Mouse (Mus musculus): ENCODE data around the gene Cd81. TPM values are rescaled to one million over a fixed set of nuclear protein-coding genes. Genes with fewer than 3 reads are reported as not detected.

Gene Cd81
- polyA plus RNA-seq, 1 experiment from 2014 or later = 576 TPM

- no peak overlapping the region for H3K27ac ChIP-seq (replicated peaks)
- no peak overlapping the region for H3K9ac ChIP-seq
- no peaks in the 10 kb centered on the region for H3K4me1 ChIP-seq
- H3K36me3 ChIP-seq = 0 out of 2 replicates have a peak, but pooled peaks cover 4% of the 10 kb centered on the region
- no peaks in the 10 kb centered on the region for H3K9me3 ChIP-seq (replicated peaks)
- H3K4me2 ChIP-seq (replicated peaks) = no peak overlapping the region
- ATAC-seq (ENCODE audit: insufficient number of reproducible peaks, low FRiP score, low TSS enrichment, low read depth) = no peak
- WGBS = 96% methylated on average over 3 of the region's 3 CpGs
- no peak overlapping the region for H3K4me3 ChIP-seq (replicated peaks)
- no peaks in the 10 kb centered on the region for H3K27me3 ChIP-seq
Observed at GRCm38 (mm10) chr7:143040561-143040960, 12.0 kb upstream of the Cd81 start.

- WGBS = 76% methylated on average over 3 of the region's 3 CpGs
- H3K4me2 ChIP-seq (replicated peaks) = no peak overlapping the region
- ATAC-seq (ENCODE audit: insufficient number of reproducible peaks, low FRiP score, low TSS enrichment, low read depth) = no peak
Observed at GRCm38 (mm10) chr7:143041138-143041822, 11.3 kb upstream of the Cd81 start.

GRCm38 (mm10) chr7:143042089-143042488 is 10.4 kb upstream of the Cd81 start:
- Histone ChIP-seq H3K36me3 (0 out of 2 replicates have a peak, but pooled peaks cover 4% of the 10 kb centered on the region), H3K27ac (replicated peaks) (no peak overlapping the region)
- no peak; the same call in 1 of the 2 replicates for ATAC-seq (ENCODE audit: insufficient number of reproducible peaks, low FRiP score, low TSS enrichment, low read depth)

More at GRCm38 (mm10) chr7:143041138-143041822, 11.3 kb upstream of the Cd81 start:
- Histone ChIP-seq H3K4me3 (replicated peaks) (no peak overlapping the region), H3K4me1 (no peaks in the 10 kb centered on the region), H3K36me3 (0 out of 2 replicates have a peak, but pooled peaks cover 4% of the 10 kb centered on the region), H3K27ac (replicated peaks) (no peak overlapping the region), H3K9me3 (replicated peaks) (no peaks in the 10 kb centered on the region), H3K27me3 (no peaks in the 10 kb centered on the region), H3K9ac (no peak overlapping the region)

GRCm38 (mm10) chr7:143042897-143043300 is 9.6 kb upstream of the Cd81 start:
- no peaks in the 10 kb centered on the region for H3K36me3 ChIP-seq
- no peak overlapping the region for H3K27ac ChIP-seq (replicated peaks)
- H3K9ac ChIP-seq = no peak overlapping the region
- no peak overlapping the region for H3K4me2 ChIP-seq (replicated peaks)
- ATAC-seq (ENCODE audit: insufficient number of reproducible peaks, low FRiP score, low TSS enrichment, low read depth) = no peak
- no peak overlapping the region for H3K4me3 ChIP-seq (replicated peaks)
- H3K27me3 ChIP-seq = no peaks in the 10 kb centered on the region
- no peaks in the 10 kb centered on the region for H3K9me3 ChIP-seq (replicated peaks)
- no peaks in the 10 kb centered on the region for H3K4me1 ChIP-seq
- 84% methylated on average over 3 of the region's 3 CpGs for WGBS

More at GRCm38 (mm10) chr7:143042089-143042488, 10.4 kb upstream of the Cd81 start:
- Histone ChIP-seq H3K9ac (no peak overlapping the region), H3K27me3 (no peaks in the 10 kb centered on the region), H3K4me2 (replicated peaks) (no peak overlapping the region), H3K4me1 (no peaks in the 10 kb centered on the region), H3K9me3 (replicated peaks) (no peaks in the 10 kb centered on the region), H3K4me3 (replicated peaks) (no peak overlapping the region)
- 56% methylated on average over 3 of the region's 3 CpGs for WGBS

- ATAC-seq (ENCODE audit: insufficient number of reproducible peaks, low FRiP score, low TSS enrichment, low read depth) = no peak
- no peak overlapping the region for H3K4me2 ChIP-seq (replicated peaks)
- no peaks in the 10 kb centered on the region for H3K27me3 ChIP-seq
- WGBS = 83% methylated on average over 2 of the region's 2 CpGs
- no peak overlapping the region for H3K4me3 ChIP-seq (replicated peaks)
- H3K9ac ChIP-seq = no peak overlapping the region
- H3K4me1 ChIP-seq = no peaks in the 10 kb centered on the region
- H3K27ac ChIP-seq (replicated peaks) = no peak overlapping the region
- H3K36me3 ChIP-seq = no peaks in the 10 kb centered on the region
- no peaks in the 10 kb centered on the region for H3K9me3 ChIP-seq (replicated peaks)
Observed at GRCm38 (mm10) chr7:143044049-143044825, 8.3 kb upstream of the Cd81 start.

GRCm38 (mm10) chr7:143044826-143045206 is 7.7 kb upstream of the Cd81 start:
- no peaks in the 10 kb centered on the region for H3K27me3 ChIP-seq

GRCm38 (mm10) chr7:143046358-143046757 is 6.2 kb upstream of the Cd81 start:
- Histone ChIP-seq H3K27ac (replicated peaks) (no peak overlapping the region), H3K9ac (no peak overlapping the region), H3K36me3 (no peaks in the 10 kb centered on the region), H3K9me3 (replicated peaks) (no peaks in the 10 kb centered on the region), H3K4me2 (replicated peaks) (no peak overlapping the region), H3K4me3 (replicated peaks) (no peak overlapping the region), H3K4me1 (no peaks in the 10 kb centered on the region), H3K27me3 (no peaks in the 10 kb centered on the region)
- WGBS = 75% methylated on average over 7 of the region's 7 CpGs
- ATAC-seq (ENCODE audit: insufficient number of reproducible peaks, low FRiP score, low TSS enrichment, low read depth) = no peak

More at GRCm38 (mm10) chr7:143044826-143045206, 7.7 kb upstream of the Cd81 start:
- Histone ChIP-seq H3K36me3 (no peaks in the 10 kb centered on the region), H3K4me3 (replicated peaks) (no peak overlapping the region), H3K4me1 (no peaks in the 10 kb centered on the region), H3K9ac (no peak overlapping the region), H3K4me2 (replicated peaks) (no peak overlapping the region), H3K9me3 (replicated peaks) (no peaks in the 10 kb centered on the region), H3K27ac (replicated peaks) (no peak overlapping the region)
- ATAC-seq (ENCODE audit: insufficient number of reproducible peaks, low FRiP score, low TSS enrichment, low read depth) = no peak

GRCm38 (mm10) chr7:143049331-143049730 is 3.2 kb upstream of the Cd81 start:
- H3K9me3 ChIP-seq (replicated peaks) = no peaks in the 10 kb centered on the region
- H3K36me3 ChIP-seq = no peaks in the 10 kb centered on the region
- ATAC-seq (ENCODE audit: insufficient number of reproducible peaks, low FRiP score, low TSS enrichment, low read depth) = no peak
- H3K4me1 ChIP-seq = peaks cover 16% of the 10 kb centered on the region
- H3K4me3 ChIP-seq (replicated peaks) = no peak overlapping the region
- 73% methylated on average over 3 of the region's 3 CpGs for WGBS
- no peak overlapping the region for H3K4me2 ChIP-seq (replicated peaks)
- H3K9ac ChIP-seq = no peak overlapping the region
- H3K27me3 ChIP-seq = no peaks in the 10 kb centered on the region
- no peak overlapping the region for H3K27ac ChIP-seq (replicated peaks)

GRCm38 (mm10) chr7:143049841-143050816 is 2.4 kb upstream of the Cd81 start:
- no peak for ATAC-seq (ENCODE audit: insufficient number of reproducible peaks, low FRiP score, low TSS enrichment, low read depth)
- 88% methylated on average over 3 of the region's 3 CpGs for WGBS
- Histone ChIP-seq H3K9ac (no peak overlapping the region), H3K27me3 (no peaks in the 10 kb centered on the region), H3K4me2 (replicated peaks) (no peak overlapping the region), H3K4me3 (replicated peaks) (no peak overlapping the region), H3K4me1 (peaks cover 24% of the 10 kb centered on the region), H3K27ac (replicated peaks) (no peak overlapping the region), H3K9me3 (replicated peaks) (no peaks in the 10 kb centered on the region), H3K36me3 (no peaks in the 10 kb centered on the region)

GRCm38 (mm10) chr7:143051316-143051715 is 1.2 kb upstream of the Cd81 start:
- Histone ChIP-seq H3K9me3 (replicated peaks) (no peaks in the 10 kb centered on the region), H3K27me3 (no peaks in the 10 kb centered on the region), H3K4me2 (replicated peaks) (no peak overlapping the region), H3K4me3 (replicated peaks) (no peak overlapping the region), H3K9ac (no peak overlapping the region), H3K4me1 (peaks cover 36% of the 10 kb centered on the region), H3K36me3 (no peaks in the 10 kb centered on the region), H3K27ac (replicated peaks) (no peak overlapping the region)
- WGBS = 48% methylated on average over 2 of the region's 2 CpGs
- ATAC-seq (ENCODE audit: insufficient number of reproducible peaks, low FRiP score, low TSS enrichment, low read depth) = no peak

All from embryonic facial prominence, embryonic 15.5 days (tissue).